Mouse (Mus musculus): ENCODE measurements around the gene Sdf2. TPM values are rescaled to one million over a fixed set of nuclear protein-coding genes. Genes with fewer than 3 reads are reported as not detected.

Sdf2 gene
- 59.8 and 60.8 TPM in 2 replicates for polyA plus RNA-seq (2016; fragmentation: Nextera tagmentation; extraction: Ambion mirVana)

DNA sequence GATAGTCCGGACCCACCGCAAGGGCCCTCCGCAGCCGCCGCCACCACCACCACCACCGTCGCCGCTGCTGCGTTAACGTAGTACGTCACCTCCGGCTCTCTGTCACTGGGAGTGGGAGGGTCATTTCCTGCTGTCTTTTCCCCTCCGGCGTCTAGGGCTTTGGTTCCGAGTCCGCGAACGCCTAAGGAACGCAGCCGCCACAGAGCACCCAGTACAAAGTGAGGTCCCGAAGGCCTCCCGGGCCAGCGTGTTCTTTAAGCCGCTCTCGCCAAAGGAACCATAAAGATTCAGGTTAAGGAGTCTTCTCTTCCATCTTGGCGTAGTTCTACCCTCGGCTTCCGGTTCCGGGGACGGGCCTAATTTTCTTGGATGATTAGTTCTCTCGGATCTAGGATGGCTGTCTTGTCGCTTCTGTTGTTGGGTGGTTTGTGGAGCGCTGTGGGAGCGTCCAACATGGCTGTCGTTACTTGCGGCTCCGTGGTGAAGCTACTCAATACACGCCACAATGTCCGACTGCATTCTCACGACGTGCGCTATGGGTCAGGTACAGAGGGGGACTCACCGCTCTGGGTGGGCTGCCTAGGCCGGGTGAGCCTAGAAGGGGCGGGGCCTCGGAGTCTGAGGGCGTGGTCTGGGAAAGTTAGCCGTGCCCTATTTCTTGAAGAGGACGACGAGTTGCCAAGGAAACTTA lies at the start of gene Sdf2, which contains the start of gene Supt6:
Gene Sdf2, plus strand, starts transcription at position 120 of the 691 bp plus-strand sequence.
Gene Supt6, minus strand, starts transcription at position 361 of the 691 bp plus-strand sequence.
- H3K4me1 ChIP-seq, result peaks cover 27% of the 10 kb centered on the region
- H3K9ac ChIP-seq, result peak within 1 kb of the TSS; percentile 94

GRCm38 (mm10) chr11:78202372-78202771 lies 43.2 kb upstream of the Sdf2 start:
- Histone ChIP-seq H3K36me3 (peaks cover 24% of the 10 kb centered on the region), H3K4me3 (no peak overlapping the region), H3K9ac (no peak overlapping the region), H3K4me1 (peaks cover 32% of the 10 kb centered on the region), H3K9me3 (no peaks in the 10 kb centered on the region), H3K27ac (no peak overlapping the region), H3K27me3 (replicated peaks) (no peaks in the 10 kb centered on the region), H3K4me2 (replicated peaks) (no peak overlapping the region)
- WGBS, result 100% methylated on average over 3 of the region's 3 CpGs
- ATAC-seq (ENCODE audit: low FRiP score, low read depth), result no peak

More for the DNA sequence above, at the start of gene Sdf2, which contains the start of gene Supt6:
- Histone ChIP-seq H3K27ac (peak within 1 kb of the TSS; percentile 38), H3K4me3 (peak within 1 kb of the TSS; percentile 97), H3K27me3 (replicated peaks) (no peaks in the 10 kb centered on the region), H3K36me3 (peaks cover 9% of the 10 kb centered on the region), H3K9me3 (no peaks in the 10 kb centered on the region), H3K4me2 (replicated peaks) (peak within 1 kb of the TSS; percentile 85)
- WGBS, result under 1% methylated on average over 50 of the region's 50 CpGs
- ATAC-seq (ENCODE audit: low FRiP score, low read depth), result peak; percentile 94

- Histone ChIP-seq H3K27me3 (replicated peaks) (no peaks in the 10 kb centered on the region), H3K4me3 (no peak overlapping the region), H3K4me1 (peaks cover 32% of the 10 kb centered on the region), H3K9me3 (no peaks in the 10 kb centered on the region), H3K27ac (peak overlapping the region; percentile 76; the same call in 1 of the 2 replicates), H3K4me2 (replicated peaks) (no peak overlapping the region), H3K36me3 (peaks cover 43% of the 10 kb centered on the region), H3K9ac (no peak overlapping the region)
- ATAC-seq (ENCODE audit: low FRiP score, low read depth), result no peak
- WGBS, result 51% methylated on average over 6 of the region's 6 CpGs
Measured at GRCm38 (mm10) chr11:78204287-78204686, 41.3 kb upstream of the Sdf2 start.

GRCm38 (mm10) chr11:78205361-78206206 lies 40.0 kb upstream of the Sdf2 start:
- peak overlapping the region; percentile 76 for H3K27ac ChIP-seq
- H3K4me1 ChIP-seq, result peaks cover 32% of the 10 kb centered on the region
- H3K27me3 ChIP-seq (replicated peaks), result no peaks in the 10 kb centered on the region
- no peak overlapping the region for H3K4me3 ChIP-seq
- 0 out of 2 replicates have a peak overlapping the region, but pooled peaks have one; percentile 2 for H3K9ac ChIP-seq
- no peaks in the 10 kb centered on the region for H3K9me3 ChIP-seq
- 25% methylated on average over 13 of the region's 13 CpGs for WGBS
- H3K36me3 ChIP-seq, result peaks cover 56% of the 10 kb centered on the region
- peak overlapping the region; percentile 30 for H3K4me2 ChIP-seq (replicated peaks)
- peak; percentile 74 for ATAC-seq (ENCODE audit: low FRiP score, low read depth)

DNA sequence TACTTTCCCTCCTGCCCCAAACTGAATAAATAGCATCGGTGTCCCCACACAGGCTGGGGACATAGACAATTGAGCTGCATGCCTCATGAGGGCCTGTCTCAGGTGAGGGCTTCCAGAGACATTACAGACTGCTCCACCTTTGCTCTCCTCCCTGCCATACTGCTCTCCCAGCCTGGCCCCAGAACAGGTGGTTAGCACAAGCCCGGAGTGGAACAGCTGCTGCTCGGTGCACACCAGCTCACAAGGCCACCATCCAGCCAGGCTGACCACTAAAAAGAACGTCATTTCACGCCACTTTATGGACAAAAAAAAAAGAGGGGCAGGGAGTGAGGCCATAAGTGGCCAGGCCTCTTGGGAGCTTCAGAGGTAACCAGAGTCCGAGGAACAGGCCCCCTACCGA lies 38.4 kb upstream of the Sdf2 start:
- Histone ChIP-seq H3K27me3 (replicated peaks) (no peaks in the 10 kb centered on the region), H3K36me3 (peaks cover 72% of the 10 kb centered on the region), H3K4me1 (peaks cover 32% of the 10 kb centered on the region), H3K27ac (no peak overlapping the region), H3K9ac (no peak overlapping the region), H3K4me3 (no peak overlapping the region), H3K9me3 (no peaks in the 10 kb centered on the region), H3K4me2 (replicated peaks) (no peak overlapping the region)
- 61% methylated on average over 7 of the region's 7 CpGs for WGBS
- ATAC-seq (ENCODE audit: low FRiP score, low read depth), result no peak

- no peaks in the 10 kb centered on the region for H3K9me3 ChIP-seq
- H3K27ac ChIP-seq, result no peak overlapping the region
- peaks cover 88% of the 10 kb centered on the region for H3K36me3 ChIP-seq
- WGBS, result 96% methylated on average over 6 of the region's 6 CpGs
- no peak overlapping the region for H3K9ac ChIP-seq
- H3K27me3 ChIP-seq (replicated peaks), result no peaks in the 10 kb centered on the region
- ATAC-seq (ENCODE audit: low FRiP score, low read depth), result no peak
- no peak overlapping the region for H3K4me3 ChIP-seq
- no peak overlapping the region for H3K4me2 ChIP-seq (replicated peaks)
- H3K4me1 ChIP-seq, result peaks cover 25% of the 10 kb centered on the region
Measured at GRCm38 (mm10) chr11:78209886-78210285, 35.7 kb upstream of the Sdf2 start.

GRCm38 (mm10) chr11:78210615-78211014 lies 34.9 kb upstream of the Sdf2 start:
- H3K27ac ChIP-seq, result no peak overlapping the region
- peaks cover 94% of the 10 kb centered on the region for H3K36me3 ChIP-seq
- H3K4me2 ChIP-seq (replicated peaks), result no peak overlapping the region
- H3K4me1 ChIP-seq, result peaks cover 17% of the 10 kb centered on the region
- ATAC-seq (ENCODE audit: low FRiP score, low read depth), result no peak
- H3K4me3 ChIP-seq, result no peak overlapping the region
- no peak overlapping the region for H3K9ac ChIP-seq
- no peaks in the 10 kb centered on the region for H3K27me3 ChIP-seq (replicated peaks)
- H3K9me3 ChIP-seq, result no peaks in the 10 kb centered on the region
- WGBS, result 71% methylated on average over 7 of the region's 7 CpGs

DNA sequence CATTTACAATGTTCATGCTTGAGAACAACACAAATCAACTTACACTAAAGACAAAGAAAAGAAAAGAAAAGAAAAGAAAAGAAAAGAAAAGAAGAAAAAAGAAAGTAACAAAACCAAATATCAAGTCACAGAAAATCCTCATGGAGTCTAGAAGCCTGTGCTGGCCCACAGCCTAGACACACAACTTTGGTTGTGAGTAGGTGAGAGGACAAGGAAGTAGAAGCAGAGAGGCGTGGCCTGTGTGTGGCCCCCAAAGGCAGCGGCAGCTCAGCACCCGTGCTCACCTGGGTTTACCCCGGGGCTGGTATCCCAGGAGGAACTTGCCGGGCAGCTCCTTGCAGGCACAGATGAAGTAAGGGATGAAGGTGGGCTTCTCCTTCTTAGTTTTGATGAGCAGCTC lies 34.0 kb upstream of the Sdf2 start:
- 93% methylated on average over 5 of the region's 5 CpGs for WGBS
- peaks cover 98% of the 10 kb centered on the region for H3K36me3 ChIP-seq

DNA sequence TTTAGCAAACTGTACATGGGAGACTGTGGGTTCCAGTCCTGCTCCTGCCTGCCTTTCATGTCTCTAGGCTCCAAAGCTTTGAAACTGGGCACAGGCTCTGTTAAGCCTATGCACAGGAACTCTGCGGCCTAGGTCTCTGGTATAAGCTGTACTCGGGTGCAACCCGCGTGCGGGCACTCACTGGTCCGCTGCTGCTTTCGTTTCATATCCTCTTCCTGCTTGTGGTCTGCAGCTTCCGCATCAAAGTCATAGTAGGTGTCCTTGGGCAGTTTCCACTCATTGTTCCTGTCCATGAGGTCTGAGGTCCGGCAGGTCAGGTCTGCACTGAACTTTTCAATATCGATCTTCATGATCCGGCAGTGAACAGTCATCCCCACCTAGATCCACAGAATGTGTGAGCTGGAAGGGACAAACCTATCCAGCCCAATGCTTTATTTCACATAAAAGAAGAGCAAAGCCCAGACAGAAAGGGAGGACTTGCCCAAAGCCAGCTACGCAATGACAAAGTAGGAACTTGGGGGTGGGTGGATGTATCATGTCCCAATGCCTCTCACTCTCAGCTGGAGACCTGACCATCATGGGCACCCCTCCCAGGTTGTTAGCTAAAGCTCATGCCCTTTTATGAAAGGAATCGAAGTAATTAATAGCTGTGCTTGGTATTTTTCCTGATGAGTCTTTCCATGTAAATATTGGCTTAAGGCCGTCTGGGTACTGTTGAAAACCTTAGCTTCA lies 32.3 kb upstream of the Sdf2 start:
- Histone ChIP-seq H3K9ac (no peak overlapping the region), H3K9me3 (no peaks in the 10 kb centered on the region), H3K4me2 (replicated peaks) (no peak overlapping the region), H3K36me3 (peaks cover 96% of the 10 kb centered on the region), H3K4me3 (no peak overlapping the region), H3K27me3 (replicated peaks) (no peaks in the 10 kb centered on the region), H3K27ac (no peak overlapping the region), H3K4me1 (no peaks in the 10 kb centered on the region)
- 97% methylated on average over 14 of the region's 14 CpGs for whole genome bisulfite sequencing
- ATAC-seq (ENCODE audit: low FRiP score, low read depth), result no peak

More for the DNA sequence above, 34.0 kb upstream of the Sdf2 start:
- Histone ChIP-seq H3K4me2 (replicated peaks) (no peak overlapping the region), H3K4me1 (peaks cover 8% of the 10 kb centered on the region), H3K27me3 (replicated peaks) (no peaks in the 10 kb centered on the region), H3K9ac (no peak overlapping the region), H3K9me3 (no peaks in the 10 kb centered on the region), H3K4me3 (no peak overlapping the region), H3K27ac (no peak overlapping the region)
- no peak for ATAC-seq (ENCODE audit: low FRiP score, low read depth)

DNA sequence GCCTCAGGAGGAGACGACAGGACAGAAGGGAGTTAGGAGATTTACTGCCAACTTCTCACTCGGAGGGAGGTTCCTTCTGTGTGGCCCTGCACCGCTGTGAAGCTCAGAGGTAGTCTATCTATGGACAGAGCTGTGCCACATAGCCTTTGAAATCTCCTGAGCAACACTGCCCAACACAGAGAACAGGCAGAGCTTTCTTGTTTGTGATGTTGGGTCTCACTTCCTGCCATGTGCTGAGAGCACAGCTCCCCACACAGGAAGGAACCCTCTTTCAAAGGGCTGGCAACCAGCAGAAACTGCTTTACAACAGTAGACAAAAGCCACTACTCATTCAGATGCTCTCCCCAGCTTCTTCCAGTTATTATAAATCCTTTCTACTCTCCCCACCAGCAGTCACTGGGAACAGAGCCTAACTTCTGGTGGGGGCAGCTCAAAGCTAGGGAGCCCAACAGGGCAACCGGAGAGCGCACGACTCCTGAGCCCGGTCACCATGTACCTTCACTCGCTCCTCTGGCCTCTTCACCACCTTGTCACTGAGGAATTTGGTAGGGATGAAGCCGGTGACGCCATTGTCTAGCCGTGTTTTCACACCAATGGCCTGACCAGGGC lies 29.7 kb upstream of the Sdf2 start:
- no peak overlapping the region for H3K4me2 ChIP-seq (replicated peaks)
- H3K36me3 ChIP-seq, result peaks cover 94% of the 10 kb centered on the region
- H3K27ac ChIP-seq, result no peak overlapping the region
- 78% methylated on average over 11 of the region's 11 CpGs for WGBS
- ATAC-seq (ENCODE audit: low FRiP score, low read depth), result no peak
- H3K9me3 ChIP-seq, result no peaks in the 10 kb centered on the region
- H3K4me1 ChIP-seq, result no peaks in the 10 kb centered on the region
- no peaks in the 10 kb centered on the region for H3K27me3 ChIP-seq (replicated peaks)
- H3K9ac ChIP-seq, result no peak overlapping the region
- no peak overlapping the region for H3K4me3 ChIP-seq

DNA sequence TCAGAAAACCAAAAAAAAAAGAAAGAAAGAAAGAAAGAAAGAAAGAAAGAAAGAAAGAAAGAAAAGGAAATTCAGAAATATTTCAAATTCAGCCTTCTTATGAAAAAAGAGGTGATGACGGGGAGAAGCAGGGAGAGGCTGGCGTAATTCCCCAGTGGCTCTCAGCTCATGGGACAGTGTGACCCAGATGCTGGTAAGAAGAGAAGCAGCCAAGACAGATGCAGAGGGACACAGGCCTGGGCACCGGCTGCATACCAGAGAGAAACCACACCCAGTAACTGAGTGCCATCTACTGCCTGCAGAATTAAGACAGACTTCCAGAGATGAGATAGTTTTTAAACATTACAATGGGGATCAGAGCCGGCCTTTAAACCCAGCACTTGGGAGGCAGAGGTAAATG lies 22.0 kb upstream of the Sdf2 start:
- ATAC-seq (ENCODE audit: low FRiP score, low read depth), result no peak
- Histone ChIP-seq H3K4me2 (replicated peaks) (no peak overlapping the region), H3K9me3 (no peaks in the 10 kb centered on the region), H3K4me1 (no peaks in the 10 kb centered on the region), H3K36me3 (peaks cover 94% of the 10 kb centered on the region), H3K9ac (no peak overlapping the region), H3K27ac (no peak overlapping the region), H3K4me3 (no peak overlapping the region), H3K27me3 (replicated peaks) (no peaks in the 10 kb centered on the region)
- 93% methylated on average over 4 of the region's 4 CpGs for WGBS
